Mouse (Mus musculus) ES-Bruce4 (cell line): Measurements from ENCODE around the gene Pip4k2a. TPM values are rescaled to one million over a fixed set of nuclear protein-coding genes. Genes with fewer than 3 reads are reported as not detected.

ENCODE experiments used
- H3K27ac ChIP-seq: 2 replicates; pipeline ENCODE4 v1.5.1; 2012; ENCODE audit warnings: low read length, inconsistent platforms; ENCODE audit not compliant: insufficient read depth
- H3K27me3 ChIP-seq: 2 replicates; pipeline ENCODE4 v1.6.1; 2012; ENCODE audit warnings: mild to moderate bottlenecking, low read length, inconsistent platforms; ENCODE audit not compliant: control insufficient read depth, poor library complexity, insufficient read depth, severe bottlenecking
- H3K36me3 ChIP-seq: 2 replicates; pipeline ENCODE4 v1.6.1; 2012; ENCODE audit warnings: inconsistent platforms, mild to moderate bottlenecking, low read length, moderate library complexity; ENCODE audit not compliant: control insufficient read depth, poor library complexity, insufficient read depth, severe bottlenecking
- H3K4me1 ChIP-seq: one replicate; pipeline ENCODE4 v1.8.1; 2011; ENCODE audit warnings: low read length; ENCODE audit not compliant: control insufficient read depth, insufficient read depth
- H3K4me3 ChIP-seq: 2 replicates; pipeline ENCODE4 v1.5.1; 2011; ENCODE audit warnings: low read depth, mild to moderate bottlenecking, low read length
- H3K9ac ChIP-seq: 2 replicates; pipeline ENCODE4 v1.6.1; 2012; ENCODE audit warnings: low read depth, mild to moderate bottlenecking, inconsistent platforms; ENCODE audit not compliant: poor library complexity, severe bottlenecking
- H3K9me3 ChIP-seq: replicated peaks from 2 replicates; pipeline ENCODE4 v1.6.1; 2012; ENCODE audit warnings: mild to moderate bottlenecking, low read length, inconsistent platforms; ENCODE audit not compliant: control insufficient read depth, poor library complexity, insufficient read depth, severe bottlenecking
- CTCF ChIP-seq: IDR thresholded peaks from one replicate; pipeline ENCODE4 v1.8.1; 2011; ENCODE audit warnings: low read depth, low read length
- EP300 ChIP-seq: IDR thresholded peaks from 2 replicates; pipeline ENCODE4 v1.6.1; 2011; ENCODE audit warnings: low read depth, low read length; ENCODE audit not compliant: insufficient read depth
- POLR2A ChIP-seq: IDR thresholded peaks from one replicate; pipeline ENCODE4 v1.8.1; 2011; ENCODE audit warnings: low read length; ENCODE audit not compliant: insufficient read depth
- polyA plus RNA-seq: library from polyadenylated mRNA; stranded (reverse); fragments of >200 nt; gene quantifications from 2 replicates; pipeline ENCODE4 v1.2.4, GENCODE M21; 2011; ENCODE audit warnings: low read depth; ENCODE audit not compliant: missing spikeins, insufficient read depth, insufficient read length

Pip4k2a gene
- polyA plus RNA-seq, 1 experiment: 9.6 TPM

DNA sequence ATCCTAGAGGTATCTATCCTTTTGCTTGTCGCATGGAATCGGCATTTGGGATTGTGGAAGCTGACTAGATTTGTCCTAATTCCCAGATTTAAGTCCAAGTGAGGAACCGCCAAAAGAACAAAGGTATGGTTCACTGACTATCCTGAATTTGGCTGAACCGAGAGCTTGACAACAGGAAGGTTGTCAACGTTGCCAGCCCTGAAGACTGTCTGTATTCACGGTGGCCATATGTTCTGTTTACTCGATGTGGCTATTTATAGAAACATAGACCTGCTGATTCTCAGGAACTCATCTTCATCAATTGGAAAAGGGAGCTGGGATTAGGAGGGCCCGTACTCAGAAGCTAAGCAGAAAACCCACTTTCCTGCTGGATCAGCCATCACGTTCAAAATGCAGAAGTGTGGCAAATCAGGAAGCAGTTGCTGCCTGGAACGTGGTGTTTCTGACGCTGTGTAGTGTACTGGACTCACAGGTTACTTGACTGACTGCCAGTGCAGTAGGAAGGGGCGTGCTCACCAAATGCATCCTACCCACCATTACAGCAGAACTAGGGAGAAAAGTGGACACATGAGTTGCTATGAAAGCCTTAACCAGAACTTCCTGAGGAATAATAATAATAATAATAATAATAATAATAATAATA lies 162.5 kb downstream of the Pip4k2a start:
- H3K4me1 ChIP-seq: no peaks in the 10 kb centered on the region
- TF ChIP-seq EP300 (no peak), POLR2A (no peak), CTCF (no peak)
- no peaks in the 10 kb centered on the region for H3K9me3 ChIP-seq

DNA sequence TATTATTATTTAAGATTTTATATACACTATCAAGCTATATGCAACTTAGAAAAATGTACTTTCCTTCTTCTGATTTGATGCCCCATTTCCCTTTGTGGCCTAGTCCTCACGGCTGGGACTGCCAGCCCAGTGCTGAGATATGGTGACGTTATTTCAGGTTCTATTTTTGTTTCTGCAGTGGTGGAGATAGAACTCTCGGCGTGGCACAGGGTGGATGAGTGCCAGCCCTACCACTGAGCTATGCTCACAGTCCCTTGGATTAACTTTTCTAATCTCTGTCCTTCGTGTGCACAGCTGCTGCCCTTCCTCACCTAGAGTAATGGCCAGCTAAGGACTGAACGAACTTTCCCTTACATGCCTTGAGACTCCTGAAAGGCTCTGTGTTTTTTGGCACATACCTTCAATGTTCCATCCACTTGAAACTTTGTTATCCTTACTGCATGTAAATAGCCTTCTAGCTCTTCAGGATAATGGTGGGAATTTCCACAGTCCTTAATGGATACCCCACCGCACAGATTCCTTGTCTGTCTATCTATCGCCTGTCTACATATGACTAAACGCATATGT lies 164.8 kb downstream of the Pip4k2a start:
- H3K4me3 ChIP-seq: no peak overlapping the region
- no peak overlapping the region for H3K27ac ChIP-seq
- no peaks in the 10 kb centered on the region for H3K36me3 ChIP-seq
- no peaks in the 10 kb centered on the region for H3K9me3 ChIP-seq
- no peaks in the 10 kb centered on the region for H3K4me1 ChIP-seq
- TF ChIP-seq EP300: no peak
- no peak for TF ChIP-seq CTCF
- no peak for TF ChIP-seq POLR2A
- H3K9ac ChIP-seq: no peak overlapping the region
- no peaks in the 10 kb centered on the region for H3K27me3 ChIP-seq

More for the DNA sequence above, 162.5 kb downstream of the Pip4k2a start:
- H3K9ac ChIP-seq: no peak overlapping the region
- no peak overlapping the region for H3K4me3 ChIP-seq
- H3K36me3 ChIP-seq: no peaks in the 10 kb centered on the region
- H3K27ac ChIP-seq: no peak overlapping the region
- H3K27me3 ChIP-seq: no peaks in the 10 kb centered on the region

DNA sequence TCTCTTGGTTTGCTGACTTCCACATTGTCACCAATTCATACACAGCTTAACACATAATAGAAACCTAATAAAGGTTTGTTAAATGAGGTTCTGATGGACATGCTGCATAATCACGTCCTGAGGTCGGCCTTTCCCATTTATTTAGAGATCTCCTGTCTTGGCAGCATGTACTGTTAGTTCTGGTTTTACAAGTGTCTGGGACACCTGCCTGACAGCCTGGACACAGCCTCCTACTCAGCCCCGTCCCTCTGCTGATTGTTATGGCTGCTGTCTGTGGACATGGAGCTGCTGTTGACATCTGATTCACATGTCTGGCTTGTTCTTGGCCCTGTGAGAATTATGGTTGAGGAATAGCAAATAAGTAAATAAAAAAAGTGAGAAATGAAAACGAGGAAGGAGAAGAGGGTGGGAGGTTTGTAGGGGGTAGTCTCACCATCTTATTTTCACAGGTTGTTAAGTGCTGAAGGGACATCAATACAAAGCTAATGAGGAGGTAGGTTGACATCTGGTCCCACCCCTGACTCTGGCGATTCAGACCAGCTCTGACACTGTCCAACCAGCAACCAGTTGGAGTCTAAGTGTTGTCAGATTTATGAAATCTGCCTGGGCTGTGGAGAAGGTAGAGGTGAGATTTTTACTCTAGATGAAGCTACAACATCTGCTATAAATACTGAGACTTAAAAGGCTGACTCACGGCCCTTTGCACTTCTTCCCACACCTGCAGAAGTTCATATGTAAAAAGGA lies 166.7 kb downstream of the Pip4k2a start:
- no peak overlapping the region for H3K27ac ChIP-seq
- TF ChIP-seq EP300 (no peak), POLR2A (no peak), CTCF (no peak)
- no peaks in the 10 kb centered on the region for H3K27me3 ChIP-seq
- no peaks in the 10 kb centered on the region for H3K9me3 ChIP-seq
- no peak overlapping the region for H3K9ac ChIP-seq
- no peak overlapping the region for H3K4me3 ChIP-seq
- no peaks in the 10 kb centered on the region for H3K4me1 ChIP-seq
- no peaks in the 10 kb centered on the region for H3K36me3 ChIP-seq

- no peak for TF ChIP-seq CTCF
- TF ChIP-seq POLR2A: no peak
- TF ChIP-seq EP300: no peak
- H3K27ac ChIP-seq: no peak overlapping the region
- no peak overlapping the region for H3K4me3 ChIP-seq
- H3K4me1 ChIP-seq: no peaks in the 10 kb centered on the region
- H3K27me3 ChIP-seq: no peaks in the 10 kb centered on the region
- H3K9me3 ChIP-seq: no peaks in the 10 kb centered on the region
- H3K36me3 ChIP-seq: no peaks in the 10 kb centered on the region
- H3K9ac ChIP-seq: no peak overlapping the region
These were observed 175.2 kb downstream of the Pip4k2a start for GRCm38 (mm10) chr2:18822711-18823110.

DNA sequence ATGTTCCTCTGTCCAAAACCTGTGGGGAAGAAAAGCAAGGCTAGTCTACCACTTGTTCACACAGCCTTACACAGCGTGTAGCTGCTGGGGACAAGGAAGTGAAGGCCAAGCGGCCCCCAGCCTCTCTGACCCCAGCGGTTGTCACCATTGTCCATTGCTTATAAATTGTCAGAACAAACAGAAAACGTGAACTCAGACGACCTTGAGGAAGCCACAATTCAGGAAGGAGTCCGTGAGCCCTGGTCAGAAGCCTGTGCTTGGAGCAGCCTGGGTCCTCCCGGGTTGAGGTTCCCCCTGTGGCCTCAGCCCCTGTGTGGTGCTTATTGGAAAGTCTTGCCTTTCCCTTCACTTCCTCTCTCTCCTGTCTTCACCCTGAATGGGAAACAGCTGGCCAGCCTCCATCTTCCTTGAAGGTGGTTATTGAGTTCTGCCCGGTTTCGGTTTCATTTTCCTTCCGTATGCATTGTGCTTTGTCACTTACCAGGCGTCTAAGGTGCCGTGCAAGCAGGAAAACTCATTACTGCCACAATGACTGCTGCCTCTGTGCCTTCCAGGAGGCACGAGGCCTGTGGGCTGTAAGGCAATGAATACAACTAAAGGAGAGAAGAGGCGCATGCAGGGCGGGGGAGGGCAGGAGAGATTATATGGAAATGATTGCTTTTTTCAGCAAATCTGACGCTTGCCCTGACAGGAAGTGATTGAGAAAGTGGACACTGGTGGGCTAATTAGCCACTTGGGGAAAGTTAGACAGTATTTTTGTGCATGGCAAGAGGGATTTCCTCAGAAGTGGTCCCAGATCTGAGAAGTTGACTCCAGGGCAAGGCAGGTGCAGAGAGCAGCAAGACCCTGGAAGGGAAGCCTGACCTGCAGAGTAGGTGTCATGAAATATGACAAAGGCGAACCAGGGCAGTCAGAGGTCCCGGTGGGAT lies 176.2 kb downstream of the Pip4k2a start:
- H3K27me3 ChIP-seq: no peaks in the 10 kb centered on the region
- TF ChIP-seq POLR2A (no peak), CTCF (no peak), EP300 (no peak)
- H3K4me1 ChIP-seq: no peaks in the 10 kb centered on the region
- H3K9me3 ChIP-seq: no peaks in the 10 kb centered on the region
- H3K36me3 ChIP-seq: no peaks in the 10 kb centered on the region
- H3K4me3 ChIP-seq: no peak overlapping the region
- no peak overlapping the region for H3K27ac ChIP-seq
- no peak overlapping the region for H3K9ac ChIP-seq
